Comparison of ENCODE assay signal across 21 mouse cellular contexts in the genomic region with DNA sequence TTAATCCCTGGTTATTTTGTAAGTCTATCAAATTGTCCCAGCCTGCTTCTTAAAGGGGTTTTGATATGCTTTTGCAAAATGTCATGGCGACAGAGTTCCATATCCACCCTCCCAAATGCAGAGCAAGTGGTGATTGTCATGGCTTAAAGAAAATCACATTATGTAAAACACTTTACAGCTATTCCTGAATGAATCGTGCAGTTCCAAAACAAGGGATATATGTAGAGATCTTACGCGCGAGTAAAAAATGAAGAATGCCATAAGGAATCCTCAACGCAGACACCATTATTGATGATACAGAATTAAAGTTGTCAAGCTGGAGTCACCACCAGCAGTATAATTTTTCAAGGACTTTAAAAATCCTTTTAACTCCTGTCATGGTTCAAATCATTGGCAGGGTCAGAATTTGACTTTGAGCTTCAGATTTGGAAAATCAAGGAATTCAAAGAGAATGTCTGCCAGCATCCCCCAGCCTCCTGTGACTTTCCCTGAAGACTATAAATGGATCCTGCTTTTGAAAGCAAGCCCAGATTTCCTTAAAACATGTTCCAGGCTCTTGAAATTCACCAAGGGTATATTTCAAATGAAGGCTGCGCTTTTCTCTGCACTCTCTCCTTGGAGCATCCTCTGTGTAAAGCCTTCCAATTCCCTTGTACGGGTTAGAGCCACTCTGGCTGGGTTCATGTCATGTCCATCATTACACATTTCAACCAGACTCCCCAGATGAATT.
DNase-seq lines count a peak whose midpoint lies in the region; ATAC-seq and TF ChIP-seq lines count a peak whose summit lies in the region.
"Had no signal": no experiment of that assay in that cellular context is flagged by ENCODE, and none has a peak within 500 bp of the region (broad histone marks: within the 10 kb centered on the region; RNA-seq: fewer than 3 reads in every experiment).

No protein-coding gene starts in this region.

- ATAC-seq in forebrain, postnatal 0 days = peak; percentile 77
- ATAC-seq in forebrain, embryonic 16.5 days = no peak
- ATAC-seq in intestine, embryonic 16.5 days = no peak
- ATAC-seq: midbrain, embryonic 16.5 days; Patski had no signal

- no peak overlapping the region for H3K4me3 ChIP-seq in forebrain, postnatal 0 days (ENCODE audit: low read depth, low read length)
- no peak overlapping the region for H3K4me3 ChIP-seq in forebrain, embryonic 16.5 days (replicated peaks; ENCODE audit: low read length)
- no peak overlapping the region for H3K4me3 ChIP-seq in intestine, embryonic 16.5 days (ENCODE audit: low read length)
- H3K4me3 ChIP-seq: embryonic facial prominence, embryonic 12.5 days; gastrocnemius, adult 2 months; heart, embryonic 13.5 days; limb, embryonic 12.5 days; liver, embryonic 15.5 days had no signal

- 64% methylated on average over 8 of the region's 8 CpGs for WGBS in forebrain, postnatal 0 days
- 74% methylated on average over 8 of the region's 8 CpGs for WGBS in forebrain, embryonic 16.5 days
- WGBS in intestine, embryonic 16.5 days = 81% methylated on average over 8 of the region's 8 CpGs

- H3K27ac ChIP-seq in forebrain, postnatal 0 days (ENCODE audit: low read depth, low read length) = peak overlapping the region; percentile 41; the same call in 1 of the 2 replicates
- H3K27ac ChIP-seq in forebrain, embryonic 16.5 days (ENCODE audit: low read length) = no peak overlapping the region
- H3K27ac ChIP-seq in intestine, embryonic 16.5 days (ENCODE audit: low read length) = no peak overlapping the region
- H3K27ac ChIP-seq: embryonic facial prominence, embryonic 12.5 days; gastrocnemius, adult 2 months; heart, embryonic 13.5 days; limb, embryonic 12.5 days; liver, embryonic 15.5 days had no signal

- no peaks in the 10 kb centered on the region for H3K9me3 ChIP-seq in forebrain, postnatal 0 days (ENCODE audit: low read length)
- H3K9me3 ChIP-seq in forebrain, embryonic 16.5 days (ENCODE audit: control insufficient read depth, low read length) = no peaks in the 10 kb centered on the region
- no peaks in the 10 kb centered on the region for H3K9me3 ChIP-seq in intestine, embryonic 16.5 days (ENCODE audit: control insufficient read depth, low read length)
- H3K9me3 ChIP-seq: embryonic facial prominence, embryonic 12.5 days; heart, embryonic 13.5 days; limb, embryonic 12.5 days; liver, embryonic 15.5 days had no signal

- no peaks in the 10 kb centered on the region for H3K36me3 ChIP-seq in forebrain, postnatal 0 days (ENCODE audit: insufficient read depth)
- no peaks in the 10 kb centered on the region for H3K36me3 ChIP-seq in forebrain, embryonic 16.5 days (ENCODE audit: control insufficient read depth, insufficient read depth)
- H3K36me3 ChIP-seq in intestine, embryonic 16.5 days (ENCODE audit: control insufficient read depth, insufficient read depth, low read length) = no peaks in the 10 kb centered on the region
- H3K36me3 ChIP-seq: embryonic facial prominence, embryonic 12.5 days; heart, embryonic 13.5 days; limb, embryonic 12.5 days; liver, embryonic 15.5 days had no signal

- no peaks in the 10 kb centered on the region for H3K27me3 ChIP-seq in forebrain, postnatal 0 days (ENCODE audit: insufficient read depth, low read length)
- no peaks in the 10 kb centered on the region for H3K27me3 ChIP-seq in forebrain, embryonic 16.5 days (replicated peaks; ENCODE audit: control insufficient read depth, insufficient read depth, low read length)
- H3K27me3 ChIP-seq in intestine, embryonic 16.5 days (replicated peaks; ENCODE audit: control insufficient read depth, insufficient read depth, low read length) = no peaks in the 10 kb centered on the region
- H3K27me3 ChIP-seq: embryonic facial prominence, embryonic 12.5 days; heart, embryonic 13.5 days; limb, embryonic 12.5 days; liver, embryonic 15.5 days; Patski had no signal

- H3K9ac ChIP-seq in forebrain, postnatal 0 days = no peak overlapping the region
- H3K9ac ChIP-seq in forebrain, embryonic 16.5 days (replicated peaks; ENCODE audit: low read depth, low read length) = no peak overlapping the region
- H3K9ac ChIP-seq in intestine, embryonic 16.5 days (ENCODE audit: low read depth, low read length) = no peak overlapping the region
- H3K9ac ChIP-seq: embryonic facial prominence, embryonic 12.5 days; heart, embryonic 13.5 days; limb, embryonic 12.5 days; liver, embryonic 15.5 days had no signal

- H3K4me2 ChIP-seq in forebrain, postnatal 0 days (ENCODE audit: low read depth) = no peak overlapping the region
- no peak overlapping the region for H3K4me2 ChIP-seq in forebrain, embryonic 16.5 days (ENCODE audit: low read length)
- no peak overlapping the region for H3K4me2 ChIP-seq in intestine, embryonic 16.5 days (ENCODE audit: low read depth, low read length)
- H3K4me2 ChIP-seq: embryonic facial prominence, embryonic 12.5 days; heart, embryonic 13.5 days; limb, embryonic 12.5 days; liver, embryonic 15.5 days had no signal

- DNase-seq in forebrain, postnatal 0 days = peak; percentile 79
- DNase-seq in right cerebral cortex, adult 18-20 months = peak; percentile 40
- no peak for DNase-seq in right cerebral cortex, postnatal 14 days
- DNase-seq in layer of hippocampus, postnatal 14 days (ENCODE audit: low spot score in 2 of 2) = peak; percentile 4 to 56
- peak; percentile 27 for DNase-seq in right cerebral cortex, postnatal 25 days
- no peak for DNase-seq in kidney, adult 9 months
- DNase-seq: adrenal gland, postnatal 36 days; cerebellum, postnatal 36 days; gastrocnemius, adult 2 months; heart, adult 11 months; heart, postnatal 4 days; kidney, adult 8-10 months; thymus, postnatal 4 days had no signal

- H3K4me1 ChIP-seq in forebrain, postnatal 0 days (ENCODE audit: insufficient read depth) = no peaks in the 10 kb centered on the region
- H3K4me1 ChIP-seq in forebrain, embryonic 16.5 days (replicated peaks; ENCODE audit: control insufficient read depth, insufficient read depth, low read length) = no peaks in the 10 kb centered on the region
- no peaks in the 10 kb centered on the region for H3K4me1 ChIP-seq in intestine, embryonic 16.5 days (ENCODE audit: control insufficient read depth, insufficient read depth, low read length)
- H3K4me1 ChIP-seq: embryonic facial prominence, embryonic 12.5 days; heart, embryonic 13.5 days; limb, embryonic 12.5 days; liver, embryonic 15.5 days had no signal

- no peak for TF ChIP-seq CTCF in forebrain, postnatal 0 days (IDR thresholded peaks at IDR 0.05; ENCODE audit: low read depth)

Comparison
In these comparisons a context has a peak if more than half of its experiments do, and no peak if none do; other contexts are left out.
1. DNase-seq: peak in forebrain, postnatal 0 days (single experiment), right cerebral cortex, adult 18-20 months (single experiment), layer of hippocampus, postnatal 14 days (2 of 2) and right cerebral cortex, postnatal 25 days (single experiment); none in right cerebral cortex, postnatal 14 days (single experiment) and kidney, adult 9 months (single experiment).